Mouse (Mus musculus) ES-E14 (cell line): ENCODE results near the gene Tacstd2.

Experiments used
- CHD2 ChIP-seq: IDR thresholded peaks from 2 replicates; pipeline ENCODE4 v1.6.1; 2014; ENCODE audit warnings: mild to moderate bottlenecking, low read depth, low read length, inconsistent platforms
- HCFC1 ChIP-seq: IDR thresholded peaks from 2 replicates; pipeline ENCODE4 v1.6.1; 2012; ENCODE audit warnings: low read length, inconsistent platforms, borderline replicate concordance; ENCODE audit not compliant: insufficient read depth
- MAFK ChIP-seq: IDR thresholded peaks from 2 replicates; pipeline ENCODE4 v1.6.1; 2014; ENCODE audit warnings: mild to moderate bottlenecking, low read depth, low read length, inconsistent platforms; ENCODE audit not compliant: insufficient read depth
- ZC3H11A ChIP-seq: IDR thresholded peaks from 2 replicates; pipeline ENCODE4 v1.6.1; 2012; ENCODE audit warnings: low read depth, mild to moderate bottlenecking, inconsistent platforms, low read length, borderline replicate concordance
- ZNF384 ChIP-seq: IDR thresholded peaks from 2 replicates; pipeline ENCODE4 v1.6.1; 2012; ENCODE audit warnings: low read depth, low read length, inconsistent platforms

DNA sequence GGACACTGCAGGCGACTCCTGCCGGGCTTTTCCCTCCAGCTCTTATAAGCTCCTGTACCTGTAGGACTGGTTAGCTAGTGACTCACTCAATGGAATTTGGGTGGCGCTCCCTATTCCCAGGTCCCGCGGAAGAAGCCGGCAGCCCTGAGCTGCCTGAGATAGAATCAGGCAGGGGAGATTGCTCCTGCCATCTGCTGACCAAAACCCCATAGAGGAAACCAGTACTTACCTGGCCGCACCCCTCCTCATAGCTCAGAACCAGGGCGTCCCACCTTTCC lies at the start of gene Tacstd2:
- TF ChIP-seq CHD2 (no peak), HCFC1 (no peak), MAFK (no peak), ZNF384 (no peak), ZC3H11A (no peak)
